In genomic region chr14:59862351-59862750, GRCm38 (mm10) we compare ENCODE assay signal across 18 mouse cellular contexts.
DNase-seq lines count a peak whose midpoint lies in the region; ATAC-seq and TF ChIP-seq lines count a peak whose summit lies in the region.
"Had no signal": no experiment of that assay in that cellular context is flagged by ENCODE, and none has a peak within 500 bp of the region (broad histone marks: within the 10 kb centered on the region; RNA-seq: fewer than 3 reads in every experiment).

No protein-coding gene starts in this region.

- H3K4me1 ChIP-seq in embryonic facial prominence, embryonic 14.5 days (ENCODE audit: control insufficient read depth, insufficient read depth, low read length), result peaks cover 7% of the 10 kb centered on the region; the same call in 1 of the 2 replicates
- H3K4me1 ChIP-seq in embryonic facial prominence, embryonic 10.5 days, result peaks cover 16% of the 10 kb centered on the region; the same call in 1 of the 2 replicates
- H3K4me1 ChIP-seq: heart, embryonic 15.5 days; midbrain, embryonic 12.5 days had no signal

- no peak overlapping the region for H3K4me2 ChIP-seq in embryonic facial prominence, embryonic 14.5 days (ENCODE audit: low read depth, low read length)
- H3K4me2 ChIP-seq: heart, embryonic 15.5 days; midbrain, embryonic 12.5 days had no signal

- H3K9ac ChIP-seq in embryonic facial prominence, embryonic 14.5 days (ENCODE audit: low read depth, low read length), result no peak overlapping the region
- H3K9ac ChIP-seq: heart, embryonic 15.5 days; liver, postnatal 0 days; midbrain, embryonic 12.5 days had no signal

- no peaks in the 10 kb centered on the region for H3K36me3 ChIP-seq in embryonic facial prominence, embryonic 14.5 days (ENCODE audit: control insufficient read depth, insufficient read depth, low read length)
- H3K36me3 ChIP-seq in embryonic facial prominence, embryonic 10.5 days (replicated peaks), result no peaks in the 10 kb centered on the region
- H3K36me3 ChIP-seq: heart, embryonic 15.5 days; midbrain, embryonic 12.5 days had no signal

- no peak for TF ChIP-seq CTCF in brain, embryonic 14.5 days (IDR thresholded peaks at IDR 0.05; ENCODE audit: borderline replicate concordance, extremely low read depth, insufficient read depth, insufficient read length)

- no peak overlapping the region for H3K4me3 ChIP-seq in embryonic facial prominence, embryonic 14.5 days (ENCODE audit: low read depth, low read length)
- no peak overlapping the region for H3K4me3 ChIP-seq in embryonic facial prominence, embryonic 10.5 days
- H3K4me3 ChIP-seq: heart, embryonic 15.5 days; midbrain, embryonic 12.5 days had no signal

- TF ChIP-seq POLR2A in brain, embryonic 14.5 days (IDR thresholded peaks at IDR 0.05; ENCODE audit: borderline replicate concordance, extremely low read depth, insufficient read depth, insufficient read length, poor library complexity, severe bottlenecking), result no peak

- no peaks in the 10 kb centered on the region for H3K27me3 ChIP-seq in embryonic facial prominence, embryonic 14.5 days (replicated peaks; ENCODE audit: control insufficient read depth, insufficient read depth, low read length)
- H3K27me3 ChIP-seq in embryonic facial prominence, embryonic 10.5 days (replicated peaks; ENCODE audit: low read depth, poor library complexity, severe bottlenecking), result no peaks in the 10 kb centered on the region
- H3K27me3 ChIP-seq: CH12.LX; heart, embryonic 15.5 days; midbrain, embryonic 12.5 days had no signal

- ATAC-seq in embryonic facial prominence, embryonic 14.5 days (ENCODE audit: low read depth), result peak; percentile 31; the same call in 1 of the 2 replicates
- ATAC-seq: liver, postnatal 0 days had no signal

- 0 out of 2 replicates have a peak, but pooled peaks cover 4% of the 10 kb centered on the region for H3K9me3 ChIP-seq in embryonic facial prominence, embryonic 14.5 days (ENCODE audit: control insufficient read depth, low read length)
- H3K9me3 ChIP-seq in embryonic facial prominence, embryonic 10.5 days, result peaks cover 3% of the 10 kb centered on the region; the same call in 1 of the 2 replicates
- H3K9me3 ChIP-seq: heart, embryonic 15.5 days had no signal

- WGBS in embryonic facial prominence, embryonic 14.5 days, result 50% methylated on average over 4 of the region's 4 CpGs
- 84% methylated on average over 4 of the region's 4 CpGs for WGBS in embryonic facial prominence, embryonic 10.5 days

- DNase-seq in embryonic facial prominence, embryonic 14.5 days (ENCODE audit: low spot score), result peak; percentile 69
- no peak for DNase-seq in embryonic facial prominence, embryonic 10.5 days (ENCODE audit: low spot score)
- peak; percentile 23 for DNase-seq in kidney, adult 9 months
- DNase-seq in kidney, postnatal 4 days, result no peak
- DNase-seq in brain, embryonic 14.5 days (ENCODE audit: low read depth), result peak; percentile 74
- DNase-seq in mesoderm, embryonic 11.5 days (ENCODE audit: low read depth, low spot score), result peak; percentile 31
- DNase-seq in right cerebral cortex, postnatal 14 days, result no peak
- no peak for DNase-seq in frontal cortex, postnatal 10 days (ENCODE audit: low spot score in 2 of 2)
- DNase-seq: adrenal gland, postnatal 10 days; cerebellum, adult 9-10 months; heart, adult 11 months; liver, postnatal 0 days; right cerebral cortex, adult 18-20 months; thymus, postnatal 4 days had no signal

- H3K27ac ChIP-seq in embryonic facial prominence, embryonic 14.5 days (replicated peaks; ENCODE audit: low read depth, low read length), result no peak overlapping the region
- no peak overlapping the region for H3K27ac ChIP-seq in embryonic facial prominence, embryonic 10.5 days (replicated peaks)
- H3K27ac ChIP-seq: heart, embryonic 15.5 days; midbrain, embryonic 12.5 days; stomach, postnatal 0 days had no signal

Comparison
In these comparisons a context has a peak if more than half of its experiments do, and no peak if none do; other contexts are left out.
1. DNase-seq: peak in embryonic facial prominence, embryonic 14.5 days (single experiment), kidney, adult 9 months (single experiment), brain, embryonic 14.5 days (single experiment) and mesoderm, embryonic 11.5 days (single experiment); none in embryonic facial prominence, embryonic 10.5 days (single experiment), kidney, postnatal 4 days (0 of 2), right cerebral cortex, postnatal 14 days (single experiment) and frontal cortex, postnatal 10 days (0 of 2).